Mouse (Mus musculus) lung, adult 18-20 months (tissue): ENCODE data around the gene Ints11.
A peak's percentile ranks its signal among the peaks of the same experiment; 100 is the strongest.

Experiments used
- DNase-seq, 2 experiments: peaks; one replicate each; pipeline ENCODE4 v3.0.0; 2022; ENCODE audit warnings: mixed read lengths in 2 of 2

The Ints11 gene

GRCm38 (mm10) chr4:155893212-155893690 lies 23.9 kb downstream of the Ints11 start:
- peak in 1 of 2 experiments; percentile 3 for DNase-seq

- DNase-seq, result peak; percentile 85 to 89
Measured at GRCm38 (mm10) chr4:155894311-155894881, 25.1 kb downstream of the Ints11 start.

- peak; percentile 53 to 66 for DNase-seq
Measured at GRCm38 (mm10) chr4:155895216-155895615, 25.9 kb downstream of the Ints11 start.

DNA sequence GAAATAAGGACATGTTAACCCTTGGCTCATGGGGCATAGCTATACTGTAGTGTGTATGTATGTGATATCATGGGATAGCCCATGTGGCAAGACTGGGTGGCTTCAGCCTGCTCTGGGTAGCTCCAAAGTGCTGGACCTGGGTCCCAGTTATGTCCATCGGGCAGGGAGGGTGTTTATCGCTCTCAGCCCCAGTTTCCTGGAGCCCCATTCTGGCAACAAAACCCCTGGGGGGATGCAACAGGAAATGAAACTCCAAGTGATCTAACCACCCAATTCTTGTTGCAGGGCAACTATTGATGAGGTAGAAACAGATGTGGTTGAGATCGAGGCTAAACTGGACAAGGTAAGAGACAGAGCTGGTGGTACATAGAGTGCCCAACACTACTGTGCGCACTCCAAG lies 26.5 kb downstream of the Ints11 start:
- peak in 1 of 2 experiments; percentile 4 for DNase-seq

- DNase-seq, result peak in 1 of 2 experiments; percentile 4
Measured at GRCm38 (mm10) chr4:155896461-155896860, 27.1 kb downstream of the Ints11 start.

DNA sequence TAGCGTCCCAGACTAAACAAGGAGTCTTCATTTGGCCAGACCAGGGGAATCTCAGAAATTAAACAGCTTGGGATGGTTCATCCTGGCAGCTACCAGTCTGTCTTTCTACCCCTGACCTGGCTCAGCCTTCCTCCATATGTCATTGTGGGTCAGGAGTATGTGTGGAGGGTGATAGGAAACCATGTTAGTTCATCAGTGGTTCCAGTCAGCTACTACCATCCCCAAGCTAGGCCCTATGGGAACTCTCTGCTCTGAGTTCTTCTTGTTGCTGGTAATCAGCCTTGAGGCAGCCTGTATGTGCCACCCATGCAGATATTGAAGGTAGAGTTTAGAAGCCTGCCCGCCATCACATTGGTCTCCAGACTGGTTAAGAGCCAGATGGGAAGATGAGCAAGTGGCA lies 29.0 kb downstream of the Ints11 start:
- no peak for DNase-seq

- peak in 1 of 2 experiments; percentile 1 for DNase-seq
Measured at GRCm38 (mm10) chr4:155899355-155899754, 30.0 kb downstream of the Ints11 start.

GRCm38 (mm10) chr4:155901205-155901604 lies 31.9 kb downstream of the Ints11 start:
- peak; percentile 22 to 44 for DNase-seq

DNA sequence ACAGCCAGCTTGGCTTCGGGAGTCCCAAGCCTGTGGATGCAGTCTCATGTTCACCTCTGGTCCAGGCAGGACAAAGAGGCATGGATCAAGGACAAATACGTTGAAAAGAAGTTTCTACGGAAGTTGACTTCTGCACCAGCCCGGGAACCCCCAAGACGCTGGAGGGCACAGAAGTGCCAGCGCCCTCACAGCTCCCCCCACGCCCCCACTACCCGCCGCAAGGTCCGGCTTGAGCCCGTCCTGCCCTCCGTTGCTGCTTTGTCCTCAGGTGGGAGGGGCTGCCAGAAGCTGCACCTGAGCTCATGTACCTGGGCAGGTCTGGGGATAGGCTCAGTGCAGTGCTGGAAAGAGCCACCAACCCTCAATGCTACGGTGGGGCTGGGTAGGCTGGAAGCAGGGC lies 33.9 kb downstream of the Ints11 start:
- DNase-seq, result peak in 1 of 2 experiments; percentile 2

- peak in 1 of 2 experiments; percentile 2 for DNase-seq
Measured at GRCm38 (mm10) chr4:155904318-155905102, 35.2 kb downstream of the Ints11 start.

DNA sequence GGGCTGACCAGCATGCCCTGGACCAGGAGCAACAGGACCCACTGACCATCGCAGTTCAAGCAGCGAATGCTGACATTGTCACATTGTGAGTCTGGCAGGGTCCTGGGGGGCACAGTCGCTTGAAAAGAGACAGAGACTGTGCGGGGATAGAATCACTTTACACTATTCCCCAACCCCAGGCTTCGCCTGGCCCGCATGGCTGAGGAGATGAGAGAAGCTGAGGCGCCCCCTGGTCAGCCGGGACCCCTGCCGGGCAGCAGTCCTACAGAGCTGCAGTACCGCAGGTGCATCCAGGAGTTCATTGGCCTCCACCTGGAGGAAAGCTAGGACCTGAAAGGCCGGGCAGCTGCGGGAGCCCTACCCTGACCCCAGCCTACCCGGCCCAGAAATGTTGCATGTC lies 36.3 kb downstream of the Ints11 start:
- DNase-seq, result no peak

DNA sequence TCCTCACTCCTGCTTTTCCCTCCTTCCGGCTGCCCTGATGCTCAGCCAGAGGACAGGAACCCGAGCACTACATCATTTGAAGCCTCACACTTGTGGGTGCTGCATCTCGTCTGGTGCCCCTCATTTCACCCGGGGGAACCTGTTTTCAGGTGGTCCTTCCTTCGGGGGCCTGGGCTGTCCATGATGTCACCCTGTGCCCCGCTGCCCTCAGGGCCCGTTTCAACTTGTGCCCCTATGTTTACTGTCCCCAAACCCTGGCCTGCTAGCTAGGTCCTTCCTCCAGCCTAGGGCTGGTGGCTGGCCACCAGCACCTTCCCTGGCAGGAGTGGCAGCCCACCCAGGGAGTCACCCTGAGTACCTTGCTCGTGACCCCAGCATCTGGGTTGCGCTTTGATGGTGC lies 36.8 kb downstream of the Ints11 start:
- DNase-seq, result peak in 1 of 2 experiments; percentile 2

GRCm38 (mm10) chr4:155907003-155907402 lies 37.7 kb downstream of the Ints11 start:
- DNase-seq, result no peak

DNA sequence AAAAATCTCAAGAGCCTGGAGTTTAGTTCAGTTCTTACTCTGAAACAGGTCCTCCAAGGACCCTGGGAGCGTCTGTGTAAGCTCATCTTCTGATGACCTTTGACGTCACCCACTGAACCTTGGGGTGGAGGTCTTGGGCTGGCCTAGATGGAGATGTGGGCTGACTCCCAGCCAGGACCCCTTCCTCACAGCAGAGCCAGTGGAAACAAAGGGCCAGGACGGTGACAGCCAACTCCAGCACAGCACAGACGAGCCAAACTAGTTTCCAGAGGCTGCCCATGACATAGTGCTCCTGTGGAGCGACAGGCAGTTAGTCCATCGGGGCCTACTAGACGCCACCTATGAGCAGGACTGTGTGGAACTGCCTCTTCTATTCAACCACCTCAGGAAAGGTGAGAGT lies 38.9 kb downstream of the Ints11 start:
- DNase-seq, result peak in 1 of 2 experiments; percentile 2

GRCm38 (mm10) chr4:155908751-155909150 lies 39.4 kb downstream of the Ints11 start:
- no peak for DNase-seq

- DNase-seq, result no peak
Measured at GRCm38 (mm10) chr4:155932031-155932430, 62.7 kb downstream of the Ints11 start.
